In genomic region chr7:80166740-80167139, GRCm38 (mm10) we compare ENCODE assay signal across 9 mouse cellular contexts. TPM values are rescaled to one million over a fixed set of nuclear protein-coding genes. Genes with fewer than 3 reads are reported as not detected.
DNase-seq lines count a peak whose midpoint lies in the region; ATAC-seq and TF ChIP-seq lines count a peak whose summit lies in the region.
"Had no signal": no experiment of that assay in that cellular context is flagged by ENCODE, and none has a peak within 500 bp of the region (broad histone marks: within the 10 kb centered on the region; RNA-seq: fewer than 3 reads in every experiment).

No protein-coding gene starts in this region.

- no peak overlapping the region for H3K9ac ChIP-seq in heart, embryonic 15.5 days
- H3K9ac ChIP-seq in midbrain, embryonic 14.5 days (replicated peaks; ENCODE audit: low read length) = no peak overlapping the region
- H3K9ac ChIP-seq in forebrain, embryonic 12.5 days = no peak overlapping the region
- no peak overlapping the region for H3K9ac ChIP-seq in hindbrain, embryonic 14.5 days
- H3K9ac ChIP-seq: lung, embryonic 15.5 days had no signal

- peak; percentile 61 for DNase-seq in A20 (ENCODE audit: low read depth, low spot score)
- peak; percentile 91 for DNase-seq in NIH3T3 (ENCODE audit: low read depth)
- DNase-seq in liver = peak; percentile 92
- DNase-seq in midbrain, embryonic 14.5 days = no peak
- no peak for DNase-seq in hindbrain, embryonic 14.5 days (ENCODE audit: low spot score)
- no peak for DNase-seq in lung, adult 2 months

- no peak overlapping the region for H3K27ac ChIP-seq in heart, embryonic 15.5 days
- no peak overlapping the region for H3K27ac ChIP-seq in midbrain, embryonic 14.5 days (replicated peaks; ENCODE audit: low read depth, low read length)
- no peak overlapping the region for H3K27ac ChIP-seq in forebrain, embryonic 12.5 days
- H3K27ac ChIP-seq in hindbrain, embryonic 14.5 days = no peak overlapping the region
- H3K27ac ChIP-seq: lung, embryonic 15.5 days had no signal

- ATAC-seq in heart, embryonic 15.5 days (replicated peaks; ENCODE audit: insufficient number of reproducible peaks, insufficient read depth, low FRiP score, low read depth) = peak; percentile 48; the same call in 1 of the 2 replicates
- no peak for ATAC-seq in midbrain, embryonic 14.5 days (ENCODE audit: low FRiP score, low TSS enrichment)
- no peak for ATAC-seq in forebrain, embryonic 12.5 days (ENCODE audit: low FRiP score)
- ATAC-seq in hindbrain, embryonic 14.5 days (ENCODE audit: low FRiP score) = no peak

- no peak overlapping the region for H3K4me3 ChIP-seq in heart, embryonic 15.5 days
- no peak overlapping the region for H3K4me3 ChIP-seq in midbrain, embryonic 14.5 days (replicated peaks; ENCODE audit: low read depth, low read length)
- H3K4me3 ChIP-seq in forebrain, embryonic 12.5 days (replicated peaks) = no peak overlapping the region
- H3K4me3 ChIP-seq in hindbrain, embryonic 14.5 days (replicated peaks; ENCODE audit: low read length) = no peak overlapping the region
- H3K4me3 ChIP-seq in lung, adult 2 months (replicated peaks; ENCODE audit: extremely low read depth, low read depth, low read length) = no peak overlapping the region
- H3K4me3 ChIP-seq: lung, embryonic 15.5 days had no signal

- H3K9me3 ChIP-seq in heart, embryonic 15.5 days (replicated peaks) = no peaks in the 10 kb centered on the region
- no peaks in the 10 kb centered on the region for H3K9me3 ChIP-seq in midbrain, embryonic 14.5 days (ENCODE audit: control insufficient read depth, low read length)
- H3K9me3 ChIP-seq in forebrain, embryonic 12.5 days = no peaks in the 10 kb centered on the region
- no peaks in the 10 kb centered on the region for H3K9me3 ChIP-seq in hindbrain, embryonic 14.5 days (ENCODE audit: control insufficient read depth, low read length)
- H3K9me3 ChIP-seq: lung, embryonic 15.5 days had no signal

- 0 out of 2 replicates have a peak, but pooled peaks cover 3% of the 10 kb centered on the region for H3K27me3 ChIP-seq in heart, embryonic 15.5 days
- H3K27me3 ChIP-seq in midbrain, embryonic 14.5 days (ENCODE audit: control insufficient read depth, insufficient read depth, low read length) = no peaks in the 10 kb centered on the region
- H3K27me3 ChIP-seq in forebrain, embryonic 12.5 days = no peaks in the 10 kb centered on the region
- no peaks in the 10 kb centered on the region for H3K27me3 ChIP-seq in hindbrain, embryonic 14.5 days (ENCODE audit: control insufficient read depth, insufficient read depth, low read length)

- H3K36me3 ChIP-seq in heart, embryonic 15.5 days = no peaks in the 10 kb centered on the region
- no peaks in the 10 kb centered on the region for H3K36me3 ChIP-seq in midbrain, embryonic 14.5 days (ENCODE audit: control insufficient read depth, insufficient read depth, low read length)
- no peaks in the 10 kb centered on the region for H3K36me3 ChIP-seq in forebrain, embryonic 12.5 days (replicated peaks)
- no peaks in the 10 kb centered on the region for H3K36me3 ChIP-seq in hindbrain, embryonic 14.5 days (replicated peaks; ENCODE audit: control insufficient read depth, insufficient read depth)
- H3K36me3 ChIP-seq: lung, embryonic 15.5 days had no signal

- WGBS in heart, embryonic 15.5 days = 24% methylated on average over 7 of the region's 7 CpGs
- whole genome bisulfite sequencing in midbrain, embryonic 14.5 days = 75% methylated on average over 7 of the region's 7 CpGs
- 80% methylated on average over 7 of the region's 7 CpGs for WGBS in forebrain, embryonic 12.5 days
- 68% methylated on average over 7 of the region's 7 CpGs for WGBS in hindbrain, embryonic 14.5 days
- WGBS in lung, adult 2 months = 40% methylated on average over 7 of the region's 7 CpGs

- peaks cover 21% of the 10 kb centered on the region for H3K4me1 ChIP-seq in heart, embryonic 15.5 days (replicated peaks)
- H3K4me1 ChIP-seq in midbrain, embryonic 14.5 days (ENCODE audit: control insufficient read depth, insufficient read depth, low read length) = no peaks in the 10 kb centered on the region
- peaks cover 6% of the 10 kb centered on the region; the same call in 1 of the 2 replicates for H3K4me1 ChIP-seq in forebrain, embryonic 12.5 days
- peaks cover 9% of the 10 kb centered on the region; the same call in 1 of the 2 replicates for H3K4me1 ChIP-seq in hindbrain, embryonic 14.5 days (replicated peaks; ENCODE audit: control insufficient read depth, insufficient read depth, low read length)
- no peaks in the 10 kb centered on the region for H3K4me1 ChIP-seq in lung, adult 2 months (ENCODE audit: control insufficient read depth, insufficient read depth, low read length)

- no peak for TF ChIP-seq POLR2A in lung, adult 2 months (IDR thresholded peaks at IDR 0.05; ENCODE audit: borderline replicate concordance, extremely low read depth, low read depth, low read length)

- no peak for TF ChIP-seq CTCF in lung, adult 2 months (IDR thresholded peaks at IDR 0.05; ENCODE audit: insufficient read depth, low read length)

- no peak overlapping the region for H3K4me2 ChIP-seq in heart, embryonic 15.5 days
- no peak overlapping the region for H3K4me2 ChIP-seq in midbrain, embryonic 14.5 days (ENCODE audit: low read length)
- no peak overlapping the region for H3K4me2 ChIP-seq in forebrain, embryonic 12.5 days
- H3K4me2 ChIP-seq in hindbrain, embryonic 14.5 days (replicated peaks) = no peak overlapping the region
- H3K4me2 ChIP-seq: lung, embryonic 15.5 days had no signal

RNA-seq across cellular contexts. Expression of gene Sema4b, which starts 19.9 kb away (rescaled TPM):
- polyA plus RNA-seq in heart, embryonic 15.5 days (2015; fragmentation: Nextera tagmentation; extraction: Ambion mirVana) = 12.4 and 14.0 TPM in 2 replicates
- polyA plus RNA-seq in midbrain, embryonic 14.5 days (2014; fragmentation: Nextera tagmentation; extraction: Ambion mirVana) = 19.8 and 21.9 TPM in 2 replicates
- polyA plus RNA-seq in forebrain, embryonic 12.5 days (2016; fragmentation: Nextera tagmentation; extraction: Ambion mirVana) = 16.7 and 19.4 TPM in 2 replicates
- polyA plus RNA-seq in hindbrain, embryonic 14.5 days (2014; fragmentation: Nextera tagmentation; extraction: Ambion mirVana) = 17.4 and 19.7 TPM in 2 replicates
- polyA plus RNA-seq in lung, adult 2 months (2012; rRNA removed) = 14.7 and 19.0 TPM in 2 replicates

RNA-seq across cellular contexts. Expression of gene Idh2, which starts 51.5 kb away (rescaled TPM):
- polyA plus RNA-seq in heart, embryonic 15.5 days (2015; fragmentation: Nextera tagmentation; extraction: Ambion mirVana) = 2,234 and 2,284 TPM in 2 replicates
- polyA plus RNA-seq in midbrain, embryonic 14.5 days (2014; fragmentation: Nextera tagmentation; extraction: Ambion mirVana) = 203 and 232 TPM in 2 replicates
- 359 and 369 TPM in 2 replicates for polyA plus RNA-seq in forebrain, embryonic 12.5 days (2016; fragmentation: Nextera tagmentation; extraction: Ambion mirVana)
- 198 and 205 TPM in 2 replicates for polyA plus RNA-seq in hindbrain, embryonic 14.5 days (2014; fragmentation: Nextera tagmentation; extraction: Ambion mirVana)
- 144 and 162 TPM in 2 replicates for polyA plus RNA-seq in lung, adult 2 months (2012; rRNA removed)

Comparison
In these comparisons a context has a peak if more than half of its experiments do, and no peak if none do; other contexts are left out.
1. DNase-seq: peak in A20 (single experiment), NIH3T3 (single experiment) and liver (single experiment); none in midbrain, embryonic 14.5 days (single experiment), hindbrain, embryonic 14.5 days (single experiment) and lung, adult 2 months (single experiment).